Mouse (Mus musculus) cerebellum, postnatal 36 days (tissue): ENCODE results near the gene Smg5.
A peak's percentile ranks its signal among the peaks of the same experiment; 100 is the strongest.
"Not testable (repeated sequence)": the region's sequence is repeated elsewhere in the genome, so short reads cannot be mapped to it uniquely, and the experiment has no call there.

Experiments
- DNase-seq, 2 experiments: peaks; one replicate each; pipeline ENCODE4 v3.0.0; 2021 to 2022; ENCODE audit warnings: mixed read lengths in 2 of 2

Gene Smg5

DNA sequence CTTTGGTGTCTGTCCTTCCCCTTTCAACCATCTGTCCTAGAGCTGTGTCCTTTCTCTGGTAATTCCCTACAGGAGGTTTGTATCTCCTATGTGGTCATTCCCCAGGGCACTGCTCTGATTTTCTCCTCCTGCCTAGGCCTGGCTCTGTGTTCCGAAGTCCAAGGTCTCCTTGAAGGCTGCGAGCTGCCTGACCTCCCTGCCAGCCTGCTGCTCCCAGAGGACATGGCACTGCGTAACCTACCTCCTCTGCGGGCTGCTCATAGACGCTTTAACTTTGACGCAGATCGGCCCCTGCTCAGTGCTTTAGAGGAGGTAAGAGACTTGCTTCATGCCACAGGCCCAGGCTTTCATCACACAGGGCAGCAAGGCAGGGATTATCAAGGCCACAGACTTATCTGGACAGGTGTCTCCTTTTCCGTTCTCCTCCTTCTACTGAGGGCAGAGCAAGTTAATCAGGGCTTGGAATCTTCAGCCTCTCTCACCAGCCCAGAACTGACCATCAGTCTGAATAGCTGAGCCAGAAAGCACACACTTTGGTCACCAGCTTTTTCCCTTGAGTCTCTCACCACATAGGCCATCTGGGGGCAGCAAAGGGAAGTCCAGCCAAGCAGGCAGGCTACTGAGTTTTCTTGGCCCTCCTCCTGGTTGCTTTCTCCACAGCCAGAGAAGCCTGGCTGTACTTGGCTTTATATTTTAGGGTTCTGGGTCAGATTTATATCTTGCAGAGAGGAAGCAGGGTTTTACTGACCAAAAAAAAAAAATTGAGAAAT, 18.5 kb downstream of the Smg5 start:
- DNase-seq, result peak; percentile 44 to 48

DNA sequence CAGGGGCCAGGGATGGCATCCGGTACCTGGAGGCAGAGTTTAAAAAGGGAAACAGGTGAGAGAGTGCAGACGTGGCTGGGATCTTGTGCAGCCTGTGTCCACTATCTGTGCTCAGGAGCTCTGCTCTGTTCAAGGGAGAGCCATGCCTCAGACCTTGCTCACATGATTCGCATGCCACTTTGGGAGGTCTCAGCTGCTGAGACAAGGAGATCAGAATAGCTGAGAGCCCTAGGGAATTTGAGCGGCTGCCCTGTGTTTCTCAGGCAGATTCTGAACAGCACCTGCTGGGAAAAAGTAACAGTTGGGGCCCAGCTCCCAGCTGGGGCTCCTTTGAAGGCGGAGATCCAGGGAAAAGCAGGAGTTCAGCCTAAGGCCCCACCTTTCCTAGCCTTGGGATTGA, 23.5 kb downstream of the Smg5 start:
- no peak for DNase-seq

DNA sequence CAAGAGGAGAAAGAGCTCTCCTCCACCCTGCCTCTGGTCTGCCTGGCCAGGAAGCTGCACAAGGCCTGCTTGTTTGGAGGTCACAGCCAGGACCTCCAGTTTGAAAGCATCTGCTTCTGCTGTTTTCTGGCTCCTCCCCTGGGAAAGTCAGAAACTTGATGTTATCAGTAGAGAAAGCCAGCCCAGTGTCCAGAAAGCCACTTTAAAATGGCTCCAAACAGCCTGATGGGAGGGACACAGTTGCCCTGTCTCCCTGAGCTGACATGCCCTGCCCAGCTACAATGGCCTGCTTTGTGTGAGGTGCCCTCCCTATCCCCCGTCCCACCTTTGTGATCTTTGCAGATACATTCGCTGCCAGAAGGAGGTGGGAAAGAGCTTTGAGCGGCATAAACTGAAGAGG, 23.9 kb downstream of the Smg5 start:
- DNase-seq, result no peak

DNA sequence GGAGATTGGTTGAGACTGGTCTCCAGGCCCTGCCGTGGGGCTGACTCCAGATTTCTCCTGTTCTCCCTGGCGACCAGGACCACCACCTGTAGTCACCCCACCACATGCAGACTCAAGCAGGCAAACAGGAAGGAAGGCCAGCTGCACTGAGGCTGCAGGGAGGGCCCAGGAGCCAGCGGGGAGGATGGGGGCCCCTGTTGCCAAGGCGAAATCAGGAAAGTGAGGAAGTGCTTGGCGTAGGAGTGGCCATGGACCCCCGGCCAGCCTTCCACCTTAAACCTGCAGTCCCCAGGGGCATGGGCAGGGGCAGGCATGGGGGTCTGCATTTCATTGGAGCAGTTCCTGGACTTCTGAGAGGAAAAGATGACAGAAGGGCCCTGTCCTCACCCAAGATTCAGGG, 25.0 kb downstream of the Smg5 start:
- DNase-seq, result no peak

DNA sequence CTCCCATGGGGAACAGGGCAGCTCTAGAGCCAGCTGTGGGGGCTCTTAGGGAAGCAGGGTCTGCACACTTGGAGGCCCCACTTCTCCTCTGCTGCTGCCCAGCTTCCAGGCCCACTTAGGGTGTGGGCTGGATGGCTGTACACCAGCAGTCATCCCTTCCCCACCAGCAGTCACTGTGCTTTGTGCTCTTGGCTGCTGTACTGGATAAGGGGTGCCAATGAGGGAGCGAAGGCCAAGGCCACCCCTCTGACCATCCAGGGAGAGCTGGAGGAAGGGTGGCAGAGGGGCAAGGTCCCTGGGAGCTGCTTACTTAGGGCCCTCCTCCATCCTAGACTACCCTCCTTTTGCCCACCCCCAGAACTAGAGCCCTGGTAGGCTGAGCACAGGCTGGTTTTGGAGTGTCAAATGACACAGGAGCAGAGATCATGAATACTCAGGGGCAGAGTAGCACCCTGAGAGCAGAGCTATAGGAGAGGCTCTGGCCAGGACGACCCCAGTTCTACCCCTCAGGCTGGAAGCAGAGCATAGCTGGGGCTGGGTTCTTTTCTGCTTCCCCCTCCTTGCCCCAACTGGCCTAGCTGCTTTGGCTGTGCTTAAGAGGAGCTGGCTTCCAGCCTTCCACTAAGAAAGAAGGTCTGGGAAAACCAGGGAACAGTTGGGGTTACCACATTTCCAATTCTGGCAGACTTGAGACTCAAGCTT, 25.7 kb downstream of the Smg5 start:
- DNase-seq, result no peak

DNA sequence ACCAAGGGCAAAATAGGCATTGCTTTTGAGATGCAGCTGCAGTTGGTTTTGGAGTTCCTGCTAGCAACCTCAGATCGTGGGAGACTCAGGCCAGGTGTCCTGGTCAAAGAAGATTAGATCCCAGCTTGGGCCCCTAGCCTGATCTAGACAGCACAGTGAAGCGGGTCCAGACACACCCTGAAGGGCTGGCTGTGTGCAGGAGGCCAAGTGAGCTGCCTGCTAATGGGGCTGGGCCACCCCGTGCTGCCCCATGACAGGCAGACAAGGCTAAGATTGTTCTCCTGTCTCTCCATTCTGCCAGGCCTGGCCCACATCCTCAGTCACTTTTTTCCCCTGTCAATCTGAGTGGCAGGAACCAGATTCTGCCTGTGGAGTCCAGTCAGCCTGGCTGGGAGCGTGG, 27.6 kb downstream of the Smg5 start:
- no peak for DNase-seq

DNA sequence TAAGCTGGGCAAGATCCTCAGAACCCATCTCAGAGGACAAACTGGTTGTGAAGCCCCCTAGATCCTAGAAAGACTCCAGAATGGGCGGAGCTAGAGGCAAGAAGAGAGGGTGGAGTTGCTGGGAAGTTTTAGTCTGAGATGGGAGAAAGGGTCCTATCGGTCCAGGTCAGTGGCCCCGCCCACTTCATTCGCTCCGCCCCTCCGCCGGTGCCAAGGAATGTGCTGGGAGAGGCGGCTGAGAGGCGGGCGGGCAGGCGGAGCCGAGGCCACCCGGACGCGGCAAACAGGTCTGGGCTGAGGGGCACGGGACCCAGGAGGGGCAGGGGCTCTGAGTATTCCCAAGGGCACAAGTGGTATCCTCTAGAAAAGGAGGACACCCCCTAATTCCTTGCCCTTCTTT, 28.3 kb downstream of the Smg5 start, which contains the start of gene Paqr6:
TSS of gene Paqr6 (plus strand) at position 248 of the 400 bp plus-strand sequence.
- DNase-seq, result peak in 1 of 2 experiments; percentile 34

DNA sequence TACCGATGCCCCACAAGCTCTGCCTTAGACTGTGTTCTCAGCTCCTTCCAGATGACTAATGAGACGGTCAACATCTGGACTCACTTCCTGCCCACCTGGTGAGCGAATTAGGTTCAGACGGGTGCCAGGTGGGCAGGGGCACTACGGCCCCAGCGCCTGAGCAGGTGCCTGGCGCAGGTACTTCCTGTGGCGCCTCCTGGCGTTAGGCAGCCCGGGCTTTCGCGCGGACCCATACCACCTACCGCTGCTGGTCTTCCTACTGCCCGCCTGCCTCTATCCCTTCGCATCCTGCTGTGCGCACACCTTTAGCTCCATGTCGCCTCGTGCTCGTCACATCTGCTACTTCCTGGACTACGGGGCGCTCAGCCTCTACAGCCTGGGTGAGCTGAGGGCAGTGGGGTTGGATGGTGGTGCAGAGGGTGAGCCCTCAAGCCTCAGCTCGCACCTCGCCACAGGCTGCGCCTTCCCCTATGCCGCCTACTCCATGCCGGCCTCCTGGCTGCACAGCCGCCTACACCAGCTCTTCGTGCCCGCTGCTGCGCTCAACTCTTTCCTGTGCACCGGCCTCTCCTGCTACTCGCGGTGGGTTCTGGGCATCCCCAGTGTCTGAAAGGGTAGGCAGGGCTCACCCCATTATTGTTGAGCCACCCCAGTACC, 29.8 kb downstream of the Smg5 start:
- DNase-seq, result no peak

DNA sequence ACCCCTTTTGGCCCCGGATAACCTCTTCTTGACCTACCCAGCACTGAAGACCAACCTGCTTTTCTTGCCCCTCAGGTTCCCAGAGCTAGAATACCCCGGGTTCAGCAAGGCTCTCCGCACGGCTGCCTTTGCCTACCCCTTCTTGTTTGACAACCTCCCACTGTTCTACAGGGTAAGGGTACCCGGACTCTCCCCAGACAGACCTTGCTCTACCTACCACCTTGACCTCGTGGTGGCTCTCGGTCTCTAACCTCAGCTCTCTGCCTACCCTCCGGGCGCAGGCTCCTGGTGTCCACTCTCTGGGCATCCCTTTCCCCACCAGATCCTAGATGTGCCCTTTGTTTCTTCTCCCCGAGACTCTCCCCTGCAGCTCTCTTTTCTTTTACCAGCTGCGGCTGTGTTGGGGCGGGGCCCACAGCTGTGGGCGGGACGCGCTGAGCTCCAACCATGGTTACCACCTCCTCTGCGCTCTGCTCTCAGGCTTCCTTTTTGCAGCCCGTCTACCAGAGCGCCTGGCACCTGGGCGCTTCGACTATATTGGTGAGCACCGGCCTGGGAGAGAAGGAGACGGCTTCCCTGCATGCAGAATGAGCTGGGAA, 30.9 kb downstream of the Smg5 start:
- DNase-seq, result not testable (repeated sequence)

DNA sequence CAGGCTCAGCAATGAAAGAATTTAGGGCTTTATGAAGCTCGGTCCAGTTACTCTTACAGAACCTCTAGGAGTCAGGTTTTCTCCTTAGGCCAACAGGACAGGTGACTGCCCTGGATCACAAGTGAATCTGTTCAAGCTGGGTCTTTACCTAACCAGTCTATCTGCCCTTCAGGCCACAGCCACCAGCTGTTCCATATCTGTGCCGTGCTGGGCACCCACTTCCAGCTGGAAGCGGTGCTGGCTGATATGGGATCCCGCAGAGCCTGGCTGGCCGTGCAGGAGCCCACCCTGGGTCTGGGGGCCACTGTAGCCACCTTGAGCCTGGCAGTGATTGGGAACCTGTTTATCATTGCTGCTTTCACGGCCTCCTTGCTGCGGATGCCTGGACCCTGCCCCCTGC, 31.5 kb downstream of the Smg5 start:
- not testable (repeated sequence) for DNase-seq

DNA sequence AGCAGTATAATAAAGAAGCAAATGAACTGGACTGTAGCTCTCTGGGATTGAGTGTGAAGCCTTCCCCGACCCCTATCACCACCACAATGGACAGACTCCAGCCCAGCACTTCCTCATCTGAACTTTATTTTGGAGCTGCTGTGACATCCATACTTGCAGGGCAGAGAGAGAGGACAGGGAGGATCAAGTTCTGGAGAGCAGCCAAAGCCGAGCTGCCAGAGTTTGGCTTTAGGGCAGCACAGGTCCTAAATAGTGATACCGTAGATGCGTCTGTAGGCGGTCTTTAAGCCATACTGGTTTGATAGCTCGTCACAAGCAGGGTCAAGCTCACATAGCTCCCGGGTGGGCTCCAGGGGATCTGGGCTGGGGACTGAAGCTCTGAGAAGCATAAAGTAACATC, 32.5 kb downstream of the Smg5 start:
- DNase-seq, result not testable (repeated sequence)

DNA sequence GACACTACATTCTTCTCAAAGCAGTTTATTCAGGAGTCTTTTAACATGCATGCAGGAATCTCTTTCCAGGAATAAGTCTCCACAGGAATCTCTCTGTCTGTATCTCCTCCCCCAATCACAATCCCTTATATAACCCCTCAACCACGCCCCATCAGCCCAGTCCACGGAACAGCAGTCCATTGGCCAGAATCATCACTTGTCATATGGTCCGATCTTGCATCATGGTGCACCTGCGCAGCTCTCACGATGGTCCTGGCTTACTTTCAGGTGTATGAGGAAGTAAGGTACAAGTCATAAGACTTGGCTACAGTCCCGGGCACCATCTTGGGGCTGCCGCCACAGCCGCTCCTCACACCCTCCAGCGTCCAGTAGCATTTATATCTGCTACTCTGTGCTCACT, 36.6 kb downstream of the Smg5 start, which contains the start of gene Bglap3:
TSS of gene Bglap3 (minus strand) at position 101 of the 400 bp plus-strand sequence.
- DNase-seq, result not testable (repeated sequence)

DNA sequence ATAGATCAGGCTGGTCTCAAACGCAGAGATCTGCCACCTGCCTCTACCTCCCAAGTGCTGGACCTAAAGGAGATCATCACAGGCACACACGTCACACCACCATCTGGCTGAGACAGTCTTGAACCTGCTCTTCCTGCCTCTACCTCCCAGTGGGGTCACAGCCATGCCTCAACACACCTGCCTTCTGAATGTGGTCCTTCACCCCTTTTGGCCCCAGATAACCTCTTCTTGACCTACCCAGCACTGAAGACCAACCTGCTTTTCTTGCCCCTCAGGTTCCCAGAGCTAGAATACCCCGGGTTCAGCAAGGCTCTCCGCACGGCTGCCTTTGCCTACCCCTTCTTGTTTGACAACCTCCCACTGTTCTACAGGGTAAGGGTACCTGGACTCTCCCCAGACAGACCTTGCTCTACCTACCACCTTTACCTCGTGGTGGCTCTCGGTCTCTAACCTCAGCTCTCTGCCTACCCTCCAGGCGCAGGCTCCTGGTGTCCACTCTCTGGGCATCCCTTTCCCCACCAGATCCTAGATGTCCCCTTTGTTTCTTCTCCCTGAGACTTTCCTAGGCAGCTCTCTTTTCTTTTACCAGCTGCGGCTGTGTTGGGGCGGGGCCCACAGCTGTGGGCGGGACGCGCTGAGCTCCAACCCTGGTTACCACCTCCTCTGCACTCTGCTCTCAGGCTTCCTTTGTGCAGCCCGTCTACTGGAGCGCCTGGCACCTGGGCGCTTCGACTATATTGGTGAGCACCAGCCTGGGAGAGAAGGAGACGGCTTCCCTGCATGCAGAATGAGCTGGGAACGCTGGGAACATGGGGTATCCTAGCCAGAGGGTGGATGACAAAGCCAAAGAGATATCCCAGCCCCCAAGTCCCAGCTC, 39.9 kb downstream of the Smg5 start:
- DNase-seq, result not testable (repeated sequence)

DNA sequence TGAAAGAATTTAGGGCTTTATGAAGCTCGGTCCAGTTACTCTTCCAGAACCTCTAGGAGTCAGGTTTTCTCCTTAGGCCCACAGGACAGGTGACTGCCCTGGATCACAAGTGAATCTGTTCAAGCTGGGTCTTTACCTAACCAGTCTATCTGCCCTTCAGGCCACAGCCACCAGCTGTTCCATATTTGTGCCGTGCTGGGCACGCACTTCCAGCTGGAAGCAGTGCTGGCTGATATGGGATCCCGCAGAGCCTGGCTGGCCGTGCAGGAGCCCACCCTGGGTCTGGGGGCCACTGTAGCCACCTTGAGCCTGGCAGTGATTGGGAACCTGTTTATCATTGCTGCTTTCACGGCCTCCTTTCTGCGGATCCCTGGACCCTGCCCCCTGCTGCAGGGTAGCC, 40.6 kb downstream of the Smg5 start:
- not testable (repeated sequence) for DNase-seq

DNA sequence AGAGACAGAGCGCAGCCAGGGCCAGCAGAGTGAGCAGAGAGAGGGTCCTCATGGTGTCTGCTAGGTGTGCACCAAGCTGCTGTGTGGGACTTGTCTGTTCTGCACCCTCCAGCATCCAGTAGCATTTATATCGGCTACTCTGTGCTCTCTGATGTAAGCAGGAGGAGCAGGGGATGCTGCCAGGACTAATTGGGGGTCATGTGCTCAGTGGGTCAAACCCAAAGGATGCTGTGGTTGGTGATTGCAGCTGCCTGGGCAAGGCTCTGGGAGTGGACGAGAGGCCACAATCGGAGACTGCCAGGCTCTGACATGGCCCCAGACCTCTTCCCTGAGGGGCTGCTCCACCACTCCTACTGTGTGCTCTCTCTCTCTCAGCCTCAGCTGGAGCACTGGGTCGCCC, 42.5 kb downstream of the Smg5 start, which contains the start of gene Bglap2:
TSS of gene Bglap2 (minus strand) at position 101 of the 400 bp plus-strand sequence.
- not testable (repeated sequence) for DNase-seq

DNA sequence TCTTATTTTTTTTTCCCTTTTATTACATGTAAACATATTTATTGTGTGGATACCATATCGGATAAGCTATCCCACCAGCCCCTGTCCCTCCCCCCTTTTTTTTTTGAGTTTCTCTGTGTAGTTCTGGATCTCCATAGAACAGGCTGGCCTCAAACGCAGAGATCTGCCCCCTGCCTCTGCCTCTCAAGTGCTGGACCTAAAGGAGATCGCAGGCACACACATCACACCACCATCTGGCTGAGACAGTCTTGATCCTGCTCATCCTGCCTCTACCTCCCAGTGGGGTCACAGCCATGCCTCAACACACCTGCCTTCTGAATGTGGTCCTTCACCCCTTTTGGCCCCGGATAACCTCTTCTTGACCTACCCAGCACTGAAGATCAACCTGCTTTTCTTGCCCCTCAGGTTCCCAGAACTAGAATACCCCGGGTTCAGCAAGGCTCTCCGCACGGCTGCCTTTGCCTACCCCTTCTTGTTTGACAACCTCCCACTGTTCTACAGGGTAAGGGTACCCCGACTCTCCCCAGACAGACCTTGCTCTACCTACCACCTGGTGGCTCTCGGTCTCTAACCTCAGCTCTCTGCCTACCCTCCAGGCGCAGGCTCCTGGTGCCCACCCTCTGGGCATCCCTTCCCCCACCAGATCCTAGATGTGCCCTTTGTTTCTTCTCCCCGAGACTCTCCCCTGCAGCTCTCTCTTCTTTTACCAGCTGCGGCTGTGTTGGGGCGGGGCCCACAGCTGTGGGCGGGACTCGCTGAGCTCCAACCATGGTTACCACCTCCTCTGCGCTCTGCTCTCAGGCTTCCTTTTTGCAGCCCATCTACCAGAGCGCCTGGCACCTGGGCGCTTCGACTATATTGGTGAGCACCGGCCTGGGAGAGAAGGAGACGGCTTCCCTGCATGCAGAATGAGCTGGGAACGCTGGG, 45.6 kb downstream of the Smg5 start:
- not testable (repeated sequence) for DNase-seq

DNA sequence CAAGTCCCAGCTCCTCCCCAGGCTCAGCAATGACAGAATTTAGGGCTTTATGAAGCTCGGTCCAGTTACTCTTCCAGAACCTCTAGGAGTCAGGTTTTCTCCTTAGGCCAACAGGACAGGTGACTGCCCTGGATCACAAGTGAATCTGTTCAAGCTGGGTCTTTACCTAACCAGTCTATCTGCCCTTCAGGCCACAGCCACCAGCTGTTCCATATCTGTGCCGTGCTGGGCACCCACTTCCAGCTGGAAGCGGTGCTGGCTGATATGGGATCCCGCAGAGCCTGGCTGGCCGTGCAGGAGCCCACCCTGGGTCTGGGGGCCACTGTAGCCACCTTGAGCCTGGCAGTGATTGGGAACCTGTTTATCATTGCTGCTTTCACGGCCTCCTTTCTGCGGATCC, 46.3 kb downstream of the Smg5 start:
- DNase-seq, result not testable (repeated sequence)

DNA sequence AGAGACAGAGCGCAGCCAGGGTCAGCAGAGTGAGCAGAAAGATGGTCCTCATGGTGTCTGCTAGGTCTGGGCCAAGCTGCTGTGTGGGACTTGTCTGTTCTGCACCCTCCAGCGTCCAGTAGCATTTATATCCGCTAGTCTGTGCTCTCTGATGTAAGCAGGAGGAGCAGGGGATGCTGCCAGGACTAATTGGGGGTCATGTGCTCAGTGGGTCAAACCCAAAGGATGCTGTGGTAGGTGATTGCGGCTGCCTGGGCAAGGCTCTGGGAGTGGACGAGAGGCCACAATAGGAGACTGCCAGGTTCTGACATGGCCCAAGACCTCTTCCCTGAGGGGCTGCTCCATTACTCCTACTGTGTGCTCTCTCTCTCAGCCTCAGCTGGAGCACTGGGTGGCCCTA, 48.3 kb downstream of the Smg5 start, which contains the start of gene Bglap:
TSS of gene Bglap (minus strand) at position 101 of the 400 bp plus-strand sequence.
- no peak for DNase-seq

DNA sequence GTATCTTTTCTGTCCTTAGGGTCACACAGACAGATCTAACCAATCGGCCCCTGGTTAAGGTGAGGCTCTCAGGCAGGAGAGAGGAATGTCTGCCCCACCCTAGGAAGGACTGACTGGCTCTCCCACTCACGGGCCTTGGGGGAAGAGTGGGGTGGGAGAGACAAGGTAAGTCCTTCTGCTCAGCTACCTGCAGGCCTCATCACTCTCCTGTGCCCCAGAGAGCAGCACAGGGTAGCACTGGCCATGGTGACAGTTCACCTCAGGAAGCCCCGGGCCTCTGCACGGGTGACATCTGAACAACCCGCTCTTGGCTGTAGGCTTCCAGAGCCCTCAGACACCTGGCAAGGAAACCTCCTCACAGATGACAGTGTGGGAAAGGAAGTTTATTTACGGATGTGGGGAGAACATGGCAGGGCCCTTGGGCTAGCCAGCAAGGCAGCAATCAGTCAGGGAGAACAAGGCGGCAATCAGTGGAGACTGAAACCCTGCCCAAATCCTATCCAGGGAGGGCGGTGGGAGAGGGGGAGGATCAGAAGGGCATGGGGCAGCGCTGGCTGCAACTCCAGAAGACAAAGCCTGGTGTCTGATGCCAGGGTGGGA, 57.8 kb downstream of the Smg5 start:
- no peak for DNase-seq

DNA sequence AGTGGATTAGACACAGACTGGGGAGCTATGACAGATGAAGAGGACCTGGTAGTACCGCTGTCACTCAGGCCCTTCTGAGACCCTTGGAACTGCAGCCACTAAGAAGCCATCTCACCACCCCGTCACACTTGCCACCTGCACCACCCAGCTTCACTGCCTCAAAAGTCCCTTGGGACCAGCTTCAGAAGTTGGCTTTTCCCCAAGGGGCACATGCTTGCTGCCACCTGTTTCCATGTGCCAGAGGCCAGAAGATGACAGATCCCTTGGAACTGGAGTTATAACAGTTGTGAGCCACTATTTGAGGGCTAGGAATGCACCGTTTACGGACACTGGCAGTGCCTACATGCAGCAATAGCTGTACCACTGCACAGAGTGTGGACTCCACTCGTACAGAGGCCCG, 59.2 kb downstream of the Smg5 start:
- no peak for DNase-seq
